Mouse (Mus musculus): Measurements from ENCODE around the gene Grik2. TPM values are rescaled to one million over a fixed set of nuclear protein-coding genes. Genes with fewer than 3 reads are reported as not detected.

Grik2 gene
- polyA plus RNA-seq, 1 experiment = 31.4 TPM

DNA sequence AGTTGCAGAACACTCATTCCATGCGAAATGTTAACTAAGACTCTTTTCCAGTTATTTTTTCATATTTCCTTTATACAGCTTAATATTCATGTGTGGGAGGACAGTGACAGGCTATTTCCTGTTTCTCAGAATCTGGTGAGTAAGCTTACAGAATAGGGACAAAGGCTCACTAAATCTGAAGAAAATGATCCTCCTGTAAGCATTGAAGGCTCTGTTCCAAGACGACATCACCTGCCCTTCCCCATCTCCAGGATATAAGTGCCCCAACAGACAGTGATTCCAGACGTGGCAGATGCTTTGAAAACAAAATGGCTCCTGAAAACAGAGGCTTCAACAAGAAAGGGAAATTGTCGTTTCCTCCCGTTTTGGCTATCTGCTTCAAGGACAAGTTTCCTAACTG is 71.7 kb downstream of the Grik2 start:
- H3K4me3 ChIP-seq (ENCODE audit: insufficient read depth, low read length) = no peak overlapping the region
- H3K4me1 ChIP-seq (ENCODE audit: control insufficient read depth, insufficient read depth, low read length) = no peaks in the 10 kb centered on the region
- no peak for TF ChIP-seq POLR2A (IDR thresholded peaks at IDR 0.05; ENCODE audit: extremely low read depth, insufficient read depth, low read length)
- TF ChIP-seq CTCF (IDR thresholded peaks at IDR 0.05; ENCODE audit: extremely low read depth, insufficient read depth, low read length) = no peak
- no peak overlapping the region for H3K27ac ChIP-seq (ENCODE audit: insufficient read depth, low read length)

DNA sequence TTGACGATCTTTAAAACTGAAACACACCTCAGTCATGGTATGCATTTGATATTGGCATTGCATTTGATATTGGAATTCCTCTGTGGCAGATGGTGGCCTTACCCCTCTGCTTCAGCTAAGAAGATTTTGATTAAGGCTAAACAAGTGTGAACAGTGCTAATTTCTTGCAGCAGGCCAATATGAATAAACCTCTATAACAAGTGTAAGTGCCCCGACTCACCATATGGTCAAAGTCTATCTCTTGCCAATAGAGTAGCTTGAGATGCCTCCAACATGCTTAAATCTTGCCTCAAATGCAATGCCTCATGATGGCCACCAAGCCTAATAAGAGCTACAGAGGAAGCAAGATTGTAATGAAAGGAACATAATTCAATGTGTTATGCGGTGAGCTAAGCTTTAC is 78.8 kb downstream of the Grik2 start:
- Histone ChIP-seq H3K4me3 (ENCODE audit: insufficient read depth, low read length) (no peak overlapping the region), H3K27ac (ENCODE audit: insufficient read depth, low read length) (no peak overlapping the region), H3K4me1 (ENCODE audit: control insufficient read depth, insufficient read depth, low read length) (no peaks in the 10 kb centered on the region)
- TF ChIP-seq CTCF (IDR thresholded peaks at IDR 0.05; ENCODE audit: extremely low read depth, insufficient read depth, low read length) (no peak), POLR2A (IDR thresholded peaks at IDR 0.05; ENCODE audit: extremely low read depth, insufficient read depth, low read length) (no peak)

DNA sequence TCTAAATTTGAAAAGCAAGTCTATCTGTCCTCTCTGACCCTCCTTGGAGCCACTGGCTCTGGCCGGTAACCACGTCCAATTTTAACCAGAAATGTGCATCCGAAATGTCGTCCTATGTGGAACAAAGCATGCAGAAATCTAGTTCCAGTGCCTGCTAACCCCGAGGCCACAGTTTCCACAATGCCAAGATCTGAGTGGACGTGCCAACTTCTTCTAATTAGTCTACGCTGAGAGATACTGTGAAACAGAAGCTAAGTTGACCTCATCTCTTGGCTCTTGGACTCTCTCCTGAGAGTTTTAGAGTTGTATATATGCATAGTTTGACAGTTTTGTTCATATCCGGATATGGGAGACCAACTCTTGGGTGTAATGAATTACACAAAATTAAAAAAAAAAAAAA is 84.1 kb downstream of the Grik2 start:
- TF ChIP-seq CTCF (IDR thresholded peaks at IDR 0.05; ENCODE audit: extremely low read depth, insufficient read depth, low read length) (no peak), POLR2A (IDR thresholded peaks at IDR 0.05; ENCODE audit: extremely low read depth, insufficient read depth, low read length) (no peak)
- Histone ChIP-seq H3K4me1 (ENCODE audit: control insufficient read depth, insufficient read depth, low read length) (no peaks in the 10 kb centered on the region), H3K4me3 (ENCODE audit: insufficient read depth, low read length) (no peak overlapping the region), H3K27ac (ENCODE audit: insufficient read depth, low read length) (no peak overlapping the region)

DNA sequence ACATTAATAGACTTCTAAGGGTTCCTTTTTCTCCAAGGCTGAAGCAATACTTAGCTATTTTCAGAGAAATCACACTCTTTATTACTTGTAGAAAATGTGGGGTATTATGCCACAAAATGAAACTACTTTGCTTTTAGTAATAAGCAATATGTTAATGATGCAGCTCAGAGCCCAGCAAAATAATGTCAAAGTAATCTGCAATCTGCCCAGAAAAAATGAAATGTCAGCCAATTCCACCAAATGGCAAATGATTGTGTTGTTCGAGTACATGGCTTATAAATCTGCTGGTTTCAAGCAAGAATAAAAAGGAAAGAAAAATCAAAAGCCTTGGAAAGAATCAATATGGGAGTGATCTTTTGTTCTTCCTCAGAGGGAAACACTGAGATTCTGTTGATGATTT is 136.2 kb downstream of the Grik2 start:
- Histone ChIP-seq H3K27ac (ENCODE audit: insufficient read depth, low read length) (no peak overlapping the region), H3K4me1 (ENCODE audit: control insufficient read depth, insufficient read depth, low read length) (no peaks in the 10 kb centered on the region; the same call in 1 of the 2 replicates), H3K4me3 (ENCODE audit: insufficient read depth, low read length) (no peak overlapping the region)
- no peak for TF ChIP-seq CTCF (IDR thresholded peaks at IDR 0.05; ENCODE audit: extremely low read depth, insufficient read depth, low read length)

DNA sequence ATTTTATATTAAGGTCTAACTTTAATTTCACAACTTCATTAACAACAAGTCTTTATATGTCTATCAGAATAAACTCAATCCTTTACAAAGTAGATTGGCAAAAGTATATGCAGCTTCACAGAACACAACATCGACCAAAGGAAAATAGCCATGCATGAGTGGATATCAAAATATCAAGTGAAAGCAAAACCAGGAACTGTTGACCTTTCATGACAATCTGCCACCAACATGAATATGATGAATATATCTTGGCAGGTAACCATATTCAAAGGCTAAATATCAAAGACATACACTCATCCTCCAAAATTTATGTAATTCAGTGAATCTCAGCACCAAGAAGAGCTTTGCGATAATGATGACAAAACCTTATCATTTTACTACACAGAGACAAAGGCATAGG is 141.4 kb downstream of the Grik2 start:
- no peak for TF ChIP-seq POLR2A (IDR thresholded peaks at IDR 0.05; ENCODE audit: extremely low read depth, insufficient read depth, low read length)
- TF ChIP-seq CTCF (IDR thresholded peaks at IDR 0.05; ENCODE audit: extremely low read depth, insufficient read depth, low read length) = no peak
- no peak overlapping the region for H3K4me3 ChIP-seq (ENCODE audit: insufficient read depth, low read length)
- H3K27ac ChIP-seq (ENCODE audit: insufficient read depth, low read length) = no peak overlapping the region
- no peaks in the 10 kb centered on the region for H3K4me1 ChIP-seq (ENCODE audit: control insufficient read depth, insufficient read depth, low read length)

DNA sequence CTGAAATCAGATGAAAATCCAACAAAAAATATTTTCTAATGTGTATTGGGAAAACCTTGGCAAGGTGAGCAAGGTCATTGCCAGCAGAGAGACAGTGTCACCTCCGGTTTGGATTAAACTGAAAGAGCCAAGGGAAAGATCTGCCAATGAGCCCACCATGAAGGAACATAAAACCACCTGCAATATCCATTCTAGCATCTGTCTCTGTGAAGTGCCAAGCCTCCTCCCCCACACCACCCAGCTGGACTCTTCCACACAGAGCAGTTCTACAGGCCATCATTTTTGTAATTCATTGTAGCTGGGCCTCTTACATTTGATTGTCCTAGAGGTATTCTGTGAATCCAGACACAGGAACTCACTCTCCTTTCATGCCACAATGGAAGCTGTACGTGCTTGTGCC is 148.7 kb downstream of the Grik2 start:
- Histone ChIP-seq H3K4me3 (ENCODE audit: insufficient read depth, low read length) (no peak overlapping the region), H3K27ac (ENCODE audit: insufficient read depth, low read length) (no peak overlapping the region), H3K4me1 (ENCODE audit: control insufficient read depth, insufficient read depth, low read length) (no peaks in the 10 kb centered on the region; the same call in 1 of the 2 replicates)
- TF ChIP-seq CTCF (IDR thresholded peaks at IDR 0.05; ENCODE audit: extremely low read depth, insufficient read depth, low read length) (no peak), POLR2A (IDR thresholded peaks at IDR 0.05; ENCODE audit: extremely low read depth, insufficient read depth, low read length) (no peak)

DNA sequence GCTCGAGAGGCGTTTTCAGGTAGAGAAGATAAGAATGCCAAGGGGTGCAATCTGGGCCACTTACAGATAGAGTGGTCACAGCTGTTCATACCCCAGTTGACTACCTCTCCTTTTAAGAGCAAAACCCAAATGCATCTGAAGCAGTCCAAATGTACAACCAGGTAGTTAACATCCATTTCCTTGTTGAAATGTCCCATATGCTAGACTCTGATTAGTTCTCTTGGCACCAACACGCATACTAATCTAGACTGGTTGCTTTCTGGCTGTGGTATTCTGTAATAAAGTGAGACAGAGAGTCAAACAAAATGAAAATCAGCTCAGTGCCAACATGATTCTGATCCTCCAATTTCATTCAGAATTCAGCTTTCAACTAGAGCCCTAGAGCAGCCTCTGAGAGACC is 164.6 kb downstream of the Grik2 start:
- Histone ChIP-seq H3K27ac (ENCODE audit: insufficient read depth, low read length) (no peak overlapping the region), H3K4me1 (ENCODE audit: control insufficient read depth, insufficient read depth, low read length) (no peaks in the 10 kb centered on the region), H3K4me3 (ENCODE audit: insufficient read depth, low read length) (no peak overlapping the region)
- TF ChIP-seq CTCF (IDR thresholded peaks at IDR 0.05; ENCODE audit: extremely low read depth, insufficient read depth, low read length) = no peak
- no peak for TF ChIP-seq POLR2A (IDR thresholded peaks at IDR 0.05; ENCODE audit: extremely low read depth, insufficient read depth, low read length)

DNA sequence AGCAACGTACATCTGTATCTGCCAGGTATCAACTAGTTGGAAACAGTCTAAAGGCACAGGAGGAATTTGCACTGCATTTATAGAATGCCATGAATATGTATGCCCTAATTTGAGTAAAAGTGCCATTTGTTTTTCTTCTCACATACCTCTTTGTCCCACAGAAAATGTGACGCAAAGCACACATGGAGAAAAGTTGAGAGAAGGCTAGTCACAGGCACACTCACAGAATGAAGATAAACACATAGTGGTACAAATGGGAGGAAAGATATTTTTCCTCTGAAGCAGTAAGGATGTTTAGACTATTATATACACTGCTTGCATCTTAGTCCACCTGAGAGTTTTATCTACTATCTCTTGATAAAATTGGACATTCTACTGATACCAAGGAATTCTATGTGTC is 190.9 kb downstream of the Grik2 start:
- Histone ChIP-seq H3K4me1 (ENCODE audit: control insufficient read depth, insufficient read depth, low read length) (no peaks in the 10 kb centered on the region), H3K27ac (ENCODE audit: insufficient read depth, low read length) (no peak overlapping the region), H3K4me3 (ENCODE audit: insufficient read depth, low read length) (no peak overlapping the region)
- no peak for TF ChIP-seq CTCF (IDR thresholded peaks at IDR 0.05; ENCODE audit: extremely low read depth, insufficient read depth, low read length)
- no peak for TF ChIP-seq POLR2A (IDR thresholded peaks at IDR 0.05; ENCODE audit: extremely low read depth, insufficient read depth, low read length)

DNA sequence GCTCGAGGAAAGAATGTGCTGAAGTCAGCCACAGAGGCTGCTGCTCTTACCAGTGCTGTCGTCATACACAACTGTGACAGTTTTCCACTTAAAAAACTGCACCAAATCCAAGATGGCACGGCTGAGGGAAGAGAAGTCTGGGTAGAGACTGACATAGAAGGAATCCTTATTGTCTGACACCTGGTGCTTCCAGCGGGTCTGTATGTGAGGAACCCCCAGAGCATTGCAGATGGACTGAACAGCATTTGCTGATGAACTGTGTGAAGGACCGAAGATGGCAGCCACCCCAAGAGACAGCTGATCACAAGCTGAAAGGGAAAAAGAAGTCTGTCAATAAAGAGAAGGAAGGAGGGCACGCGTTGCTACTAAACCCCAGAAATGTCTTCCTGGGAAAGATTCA is 215.1 kb downstream of the Grik2 start:
- Histone ChIP-seq H3K4me3 (ENCODE audit: insufficient read depth, low read length) (no peak overlapping the region), H3K4me1 (ENCODE audit: control insufficient read depth, insufficient read depth, low read length) (no peaks in the 10 kb centered on the region), H3K27ac (ENCODE audit: insufficient read depth, low read length) (no peak overlapping the region)
- TF ChIP-seq CTCF (IDR thresholded peaks at IDR 0.05; ENCODE audit: extremely low read depth, insufficient read depth, low read length) (no peak), POLR2A (IDR thresholded peaks at IDR 0.05; ENCODE audit: extremely low read depth, insufficient read depth, low read length) (no peak)

DNA sequence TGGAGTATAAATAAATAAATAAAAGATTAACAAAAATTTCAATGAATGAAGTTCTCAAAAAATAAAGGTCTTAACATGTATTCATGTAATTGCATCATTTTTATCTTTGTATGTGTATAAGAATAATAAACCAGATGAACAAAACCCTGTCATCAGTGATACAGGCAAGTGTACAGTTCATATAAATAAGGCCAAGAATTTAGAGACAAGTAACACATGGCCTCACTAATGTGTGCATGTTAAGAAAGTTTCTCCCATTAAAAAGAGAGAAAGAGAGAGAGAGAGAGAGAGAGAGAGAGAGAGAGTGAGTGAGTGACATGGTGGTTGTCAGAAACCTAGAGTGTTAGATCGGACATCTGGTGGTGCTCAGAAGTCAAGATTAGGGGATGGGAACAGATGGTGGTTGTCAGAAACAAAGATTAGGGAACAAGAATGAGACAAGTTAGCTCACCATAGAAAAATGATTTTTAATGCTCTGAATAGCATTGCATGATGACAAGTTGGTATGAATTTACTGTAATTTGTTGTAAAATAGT is 228.6 kb downstream of the Grik2 start:
- Histone ChIP-seq H3K4me3 (ENCODE audit: insufficient read depth, low read length) (no peak overlapping the region), H3K27ac (ENCODE audit: insufficient read depth, low read length) (no peak overlapping the region), H3K4me1 (ENCODE audit: control insufficient read depth, insufficient read depth, low read length) (no peaks in the 10 kb centered on the region)
- TF ChIP-seq POLR2A (IDR thresholded peaks at IDR 0.05; ENCODE audit: extremely low read depth, insufficient read depth, low read length) (no peak), CTCF (IDR thresholded peaks at IDR 0.05; ENCODE audit: extremely low read depth, insufficient read depth, low read length) (no peak)
